Mouse (Mus musculus) hindbrain, embryonic 13.5 days (tissue): ENCODE measurements at regions not wholly inside any gene's neighbourhood (a gene's known extent, or its start where the extent isn't known, plus 50 kb on each side); places are given as distances from the start of the nearest gene placed in this dataset.
"Not testable (repeated sequence)": the region's sequence is repeated elsewhere in the genome, so short reads cannot be mapped to it uniquely, and the experiment has no call there.

Experiments
- ATAC-seq: fragments of 200-750 bp; cut with Nextera tagmentation; 2 replicates; pipeline ENCODE4 v1.8.0; 2017; ENCODE audit warnings: moderate TSS enrichment; ENCODE audit not compliant: low FRiP score
- H3K27ac ChIP-seq: fragments of 300-500 bp; sonication (generic); 2 replicates; pipeline ENCODE4 v1.5.1; 2015; ENCODE audit warnings: inconsistent platforms, mild to moderate bottlenecking, moderate library complexity
- H3K27me3 ChIP-seq: fragments of 300-500 bp; sonication (generic); 2 replicates; pipeline ENCODE4 v1.6.1; 2015; ENCODE audit warnings: mild to moderate bottlenecking, inconsistent platforms
- H3K36me3 ChIP-seq: fragments of 300-500 bp; sonication (generic); 2 replicates; pipeline ENCODE4 v1.6.1; 2015; ENCODE audit warnings: mild to moderate bottlenecking, inconsistent platforms
- H3K4me1 ChIP-seq: fragments of 300-500 bp; sonication (generic); replicated peaks from 2 replicates; pipeline ENCODE4 v1.6.1; 2015; ENCODE audit warnings: inconsistent platforms
- H3K4me2 ChIP-seq: fragments of 300-500 bp; sonication (generic); 2 replicates; pipeline ENCODE4 v1.6.1; 2015; ENCODE audit warnings: inconsistent platforms, mild to moderate bottlenecking, moderate library complexity
- H3K4me3 ChIP-seq: fragments of 300-500 bp; sonication (generic); 2 replicates; pipeline ENCODE4 v1.5.1; 2015; ENCODE audit warnings: mild to moderate bottlenecking, inconsistent platforms
- H3K9ac ChIP-seq: fragments of 300-500 bp; sonication (generic); 2 replicates; pipeline ENCODE4 v1.6.1; 2015; ENCODE audit warnings: mild to moderate bottlenecking, inconsistent platforms
- H3K9me3 ChIP-seq: fragments of 300-500 bp; sonication (generic); 2 replicates; pipeline ENCODE4 v1.6.1; 2016; ENCODE audit warnings: inconsistent platforms
- WGBS: fragments of 180-500 bp; shearing (Covaris S2); methylation state at CpG from one replicate; pipeline ENCODE4 v1.1.7; 2015; 5-methylcytosine and 5-hydroxymethylcytosine counted together

DNA sequence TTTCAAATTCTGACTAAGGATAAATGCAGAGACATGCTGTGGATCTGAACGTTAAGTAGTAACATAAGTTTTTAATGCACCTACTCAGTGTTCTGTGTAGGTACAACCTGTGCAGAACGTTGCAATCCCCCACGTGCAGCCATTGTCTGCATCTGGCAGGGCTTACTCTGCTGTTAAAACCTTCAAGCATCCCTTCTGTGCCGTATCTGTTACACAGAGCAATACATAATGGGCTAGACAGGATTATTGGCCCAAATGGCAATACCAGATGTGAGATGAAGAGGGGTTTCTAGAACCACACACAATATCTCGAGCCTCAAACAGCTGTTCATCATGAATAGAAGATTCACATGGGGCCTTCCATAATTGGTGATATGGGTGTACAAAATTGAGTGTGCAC is 170.0 kb downstream of the Opa1 start:
- H3K9me3 ChIP-seq: no peaks in the 10 kb centered on the region; the same call in 1 of the 2 replicates
- no peak overlapping the region for H3K9ac ChIP-seq
- WGBS: 79% methylated on average over 5 of the region's 5 CpGs
- no peak for ATAC-seq
- H3K27ac ChIP-seq: no peak overlapping the region
- H3K4me2 ChIP-seq: no peak overlapping the region
- H3K4me3 ChIP-seq: no peak overlapping the region
- peaks cover 59% of the 10 kb centered on the region for H3K27me3 ChIP-seq
- no peaks in the 10 kb centered on the region for H3K36me3 ChIP-seq
- no peaks in the 10 kb centered on the region for H3K4me1 ChIP-seq

DNA sequence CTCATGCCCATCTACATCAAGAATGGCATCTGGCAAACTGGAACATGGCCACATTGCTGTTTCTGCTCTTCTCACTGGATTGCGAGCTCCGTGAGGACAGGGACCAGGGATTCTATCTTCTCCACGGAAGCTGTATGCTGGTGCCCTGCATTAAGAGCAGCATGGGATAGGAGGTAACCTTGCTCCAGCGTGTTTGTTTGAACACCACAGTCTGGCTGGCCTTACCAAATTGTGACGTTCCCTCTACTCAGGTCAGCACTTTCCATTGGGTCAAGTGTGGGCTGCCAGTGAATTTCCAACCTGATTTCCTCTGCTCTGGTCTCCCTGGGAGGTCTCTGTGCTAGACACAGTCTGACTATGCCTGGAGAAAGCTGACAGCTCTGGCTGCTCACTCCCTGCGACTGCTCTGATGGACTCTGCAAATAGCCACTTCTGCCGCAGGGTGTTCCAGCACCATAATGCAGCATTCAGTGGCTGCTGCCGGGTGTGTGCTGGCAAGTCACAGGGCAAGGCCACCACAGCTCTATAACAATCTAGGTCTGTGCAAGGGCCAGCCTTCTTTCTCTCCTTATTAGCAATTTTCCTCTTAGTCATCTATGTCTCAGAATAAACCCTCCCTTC is 175.6 kb downstream of the Opa1 start:
- H3K27me3 ChIP-seq: peaks cover 68% of the 10 kb centered on the region
- no peak overlapping the region for H3K4me3 ChIP-seq
- no peak overlapping the region for H3K9ac ChIP-seq
- H3K36me3 ChIP-seq: no peaks in the 10 kb centered on the region
- no peaks in the 10 kb centered on the region; the same call in 1 of the 2 replicates for H3K4me1 ChIP-seq
- no peaks in the 10 kb centered on the region for H3K9me3 ChIP-seq
- H3K4me2 ChIP-seq: no peak overlapping the region
- H3K27ac ChIP-seq: no peak overlapping the region
- WGBS: 65% methylated on average over 8 of the region's 8 CpGs
- ATAC-seq: no peak

DNA sequence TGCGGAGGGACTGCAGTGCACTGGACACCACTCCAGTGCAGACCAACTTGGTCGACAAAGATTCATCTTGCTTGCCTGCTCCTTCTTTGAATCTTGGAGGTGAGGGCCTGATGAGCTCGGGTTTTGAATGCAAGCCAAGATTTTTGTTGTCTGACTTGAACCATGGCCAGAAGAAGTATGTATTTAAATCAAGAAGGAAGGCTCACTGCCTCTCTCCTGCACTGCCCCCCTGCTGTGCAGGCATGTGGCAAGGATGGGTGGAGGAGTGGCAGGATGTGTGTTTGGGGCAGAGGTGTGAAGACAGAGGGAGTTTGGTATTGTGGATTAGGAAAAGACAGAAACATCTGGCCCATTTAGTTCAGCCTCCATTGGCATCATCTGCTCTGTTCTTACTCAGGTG is 179.1 kb downstream of the Opa1 start:
- Histone ChIP-seq H3K9ac (no peak overlapping the region), H3K9me3 (no peaks in the 10 kb centered on the region), H3K36me3 (no peaks in the 10 kb centered on the region), H3K4me2 (no peak overlapping the region), H3K4me3 (no peak overlapping the region), H3K27ac (no peak overlapping the region), H3K4me1 (peaks cover 8% of the 10 kb centered on the region), H3K27me3 (peaks cover 80% of the 10 kb centered on the region)
- 76% methylated on average over 3 of the region's 3 CpGs for WGBS
- no peak for ATAC-seq

DNA sequence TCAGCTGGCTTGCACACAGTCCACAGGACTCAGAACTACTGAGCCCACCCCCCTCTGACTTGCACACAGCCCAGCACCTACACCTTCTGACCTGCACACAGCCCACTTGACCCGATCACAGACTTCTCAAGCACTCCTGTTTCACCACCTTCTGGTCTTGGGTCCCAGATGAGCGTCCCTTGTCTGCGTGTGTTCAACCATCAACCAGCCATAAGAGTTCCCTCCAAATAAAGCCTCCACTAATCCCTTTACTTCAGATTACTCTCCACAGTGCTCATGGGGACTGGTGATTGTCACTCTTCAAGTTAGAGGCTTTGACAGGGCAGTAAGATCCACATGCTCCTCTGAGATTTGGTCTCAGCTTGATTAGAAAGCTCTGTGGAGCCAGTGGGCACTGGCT is 180.3 kb downstream of the Opa1 start:
- peaks cover 8% of the 10 kb centered on the region for H3K4me1 ChIP-seq
- H3K4me3 ChIP-seq: no peak overlapping the region
- 88% methylated on average over 3 of the region's 3 CpGs for WGBS
- H3K27ac ChIP-seq: no peak overlapping the region
- no peak overlapping the region for H3K9ac ChIP-seq
- no peak for ATAC-seq
- H3K9me3 ChIP-seq: no peaks in the 10 kb centered on the region
- H3K36me3 ChIP-seq: no peaks in the 10 kb centered on the region
- H3K27me3 ChIP-seq: peaks cover 71% of the 10 kb centered on the region
- H3K4me2 ChIP-seq: no peak overlapping the region

DNA sequence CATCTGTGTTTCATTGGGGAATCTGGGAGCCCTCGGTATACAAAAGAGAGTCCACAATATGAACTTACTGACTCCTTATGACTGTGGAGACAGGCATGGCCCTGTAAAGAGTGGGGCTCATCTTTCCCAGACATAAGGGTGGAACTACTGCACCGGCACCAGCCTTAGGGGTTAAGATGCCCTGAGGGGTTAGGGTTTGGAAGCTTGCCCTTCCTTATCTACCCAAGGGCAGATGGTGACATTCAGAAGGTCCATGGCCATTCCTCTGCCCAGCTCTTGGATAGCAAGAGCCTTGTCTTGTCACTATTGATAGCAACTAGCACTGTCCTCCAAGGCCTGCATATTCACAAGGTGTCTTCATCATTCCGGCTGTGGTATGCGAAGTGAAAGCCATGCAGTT is 181.5 kb downstream of the Opa1 start:
- no peak for ATAC-seq
- Histone ChIP-seq H3K9ac (no peak overlapping the region), H3K4me2 (no peak overlapping the region), H3K27ac (no peak overlapping the region), H3K9me3 (peaks cover 5% of the 10 kb centered on the region; the same call in 1 of the 2 replicates), H3K27me3 (peaks cover 60% of the 10 kb centered on the region), H3K4me1 (peaks cover 8% of the 10 kb centered on the region), H3K4me3 (no peak overlapping the region), H3K36me3 (no peaks in the 10 kb centered on the region)
- WGBS: 92% methylated on average over 4 of the region's 4 CpGs

DNA sequence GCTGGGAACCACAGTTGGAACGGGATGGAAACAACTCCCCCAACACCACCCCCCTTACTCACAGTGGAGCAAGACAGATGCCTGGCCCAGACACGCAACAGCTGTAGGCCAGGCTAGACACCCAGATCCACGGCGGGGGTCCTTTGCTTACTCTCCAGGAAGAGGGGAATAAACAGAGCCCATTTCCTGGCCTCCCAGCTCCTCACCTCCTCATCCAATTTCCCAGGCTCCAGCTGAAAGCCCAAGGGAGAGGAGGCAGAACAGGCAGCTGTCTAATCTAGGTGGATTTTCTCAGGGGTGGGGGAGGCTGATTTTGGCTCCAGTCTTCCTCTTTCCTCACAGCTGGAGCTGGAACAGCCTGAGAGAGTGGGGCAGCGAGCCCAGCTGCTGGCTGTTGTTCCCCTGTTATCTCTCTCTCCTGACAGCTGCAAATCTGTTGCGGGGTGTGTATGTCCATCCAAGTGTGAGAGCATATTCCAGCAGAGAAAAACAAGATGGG is 182.7 kb downstream of the Opa1 start:
- Histone ChIP-seq H3K4me3 (no peak overlapping the region), H3K27ac (no peak overlapping the region), H3K9me3 (peaks cover 6% of the 10 kb centered on the region; the same call in 1 of the 2 replicates), H3K4me1 (peaks cover 8% of the 10 kb centered on the region), H3K27me3 (peaks cover 51% of the 10 kb centered on the region), H3K9ac (no peak overlapping the region), H3K36me3 (no peaks in the 10 kb centered on the region), H3K4me2 (no peak overlapping the region)
- ATAC-seq: 0 out of 2 replicates have a peak, but pooled peaks have one; percentile 43
- 26% methylated on average over 6 of the region's 6 CpGs for WGBS

DNA sequence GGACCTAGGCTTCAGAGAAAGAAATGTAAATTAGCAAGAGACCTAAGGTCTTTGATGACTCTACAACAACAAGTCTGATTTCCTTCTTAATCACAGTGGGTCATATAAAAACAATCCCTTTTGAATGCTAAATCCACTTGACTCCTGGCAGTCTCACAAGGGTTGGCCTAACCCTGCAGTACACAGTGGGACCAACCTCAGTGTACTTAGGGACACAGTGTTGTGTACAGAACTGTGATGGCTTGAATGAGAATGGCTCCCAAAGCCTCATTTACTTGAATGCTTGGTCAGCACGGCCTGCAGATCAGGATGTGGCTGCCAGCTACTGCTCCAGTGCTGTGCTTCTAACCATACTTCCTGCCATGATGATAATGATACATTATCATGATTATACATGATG is 185.2 kb downstream of the Opa1 start:
- H3K4me2 ChIP-seq: no peak overlapping the region
- H3K36me3 ChIP-seq: no peaks in the 10 kb centered on the region
- no peak overlapping the region for H3K4me3 ChIP-seq
- no peak for ATAC-seq
- peaks cover 6% of the 10 kb centered on the region; the same call in 1 of the 2 replicates for H3K9me3 ChIP-seq
- no peak overlapping the region for H3K27ac ChIP-seq
- H3K4me1 ChIP-seq: peaks cover 8% of the 10 kb centered on the region
- H3K9ac ChIP-seq: no peak overlapping the region
- H3K27me3 ChIP-seq: peaks cover 33% of the 10 kb centered on the region
- 81% methylated on average over 1 of the region's 1 CpGs for WGBS

DNA sequence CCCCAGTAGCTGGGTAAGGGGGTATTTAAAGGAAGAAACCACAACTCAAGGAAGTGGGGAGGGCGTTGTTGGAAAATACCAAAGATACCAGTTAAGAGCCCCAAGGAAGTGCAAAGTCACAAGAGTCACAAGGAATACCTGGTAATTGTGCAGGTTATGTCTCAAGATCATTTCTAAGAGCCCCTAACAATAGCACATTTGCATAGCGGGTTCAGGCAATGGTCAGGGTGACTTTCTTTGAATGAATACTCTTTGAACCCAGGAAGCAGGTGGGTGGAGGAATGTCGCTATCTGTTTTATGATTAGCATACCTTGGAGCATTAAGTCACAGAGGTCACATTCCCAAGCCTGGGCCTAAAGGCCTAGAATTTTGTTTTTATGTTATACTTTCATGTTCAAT is 186.7 kb downstream of the Opa1 start:
- H3K27me3 ChIP-seq: peaks cover 29% of the 10 kb centered on the region
- not testable (repeated sequence) for ATAC-seq, H3K36me3 ChIP-seq, H3K4me3 ChIP-seq, H3K9ac ChIP-seq, H3K4me2 ChIP-seq, H3K27ac ChIP-seq, H3K9me3 ChIP-seq, H3K4me1 ChIP-seq
- 96% methylated on average over 3 of the region's 3 CpGs for WGBS

DNA sequence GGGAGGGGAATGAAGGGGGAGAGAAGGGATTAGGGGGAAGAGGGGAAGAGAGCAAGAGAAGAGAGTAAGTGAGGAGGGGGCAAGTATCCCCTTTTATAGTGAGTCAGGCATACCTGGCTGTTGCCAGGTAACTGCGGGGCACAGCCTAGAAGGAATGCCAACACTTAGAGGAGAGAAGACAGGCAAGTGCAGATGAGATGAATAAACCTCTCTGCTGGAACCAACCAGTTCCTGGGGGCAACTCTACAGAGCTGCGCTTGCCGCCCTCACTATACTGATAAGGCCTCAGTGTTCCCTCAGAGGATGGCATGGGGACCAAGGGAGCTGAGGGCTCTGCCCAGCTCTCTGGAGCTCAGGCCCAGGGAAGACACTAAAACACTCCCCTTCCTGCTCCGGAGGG is 192.2 kb downstream of the Opa1 start:
- WGBS: 47% methylated on average over 4 of the region's 4 CpGs
- H3K4me3 ChIP-seq: no peak overlapping the region
- no peak overlapping the region for H3K27ac ChIP-seq
- no peaks in the 10 kb centered on the region for H3K9me3 ChIP-seq
- no peak overlapping the region for H3K9ac ChIP-seq
- H3K4me1 ChIP-seq: peaks cover 18% of the 10 kb centered on the region; the same call in 1 of the 2 replicates
- peaks cover 44% of the 10 kb centered on the region for H3K27me3 ChIP-seq
- no peaks in the 10 kb centered on the region for H3K36me3 ChIP-seq
- H3K4me2 ChIP-seq: no peak overlapping the region
- ATAC-seq: no peak

DNA sequence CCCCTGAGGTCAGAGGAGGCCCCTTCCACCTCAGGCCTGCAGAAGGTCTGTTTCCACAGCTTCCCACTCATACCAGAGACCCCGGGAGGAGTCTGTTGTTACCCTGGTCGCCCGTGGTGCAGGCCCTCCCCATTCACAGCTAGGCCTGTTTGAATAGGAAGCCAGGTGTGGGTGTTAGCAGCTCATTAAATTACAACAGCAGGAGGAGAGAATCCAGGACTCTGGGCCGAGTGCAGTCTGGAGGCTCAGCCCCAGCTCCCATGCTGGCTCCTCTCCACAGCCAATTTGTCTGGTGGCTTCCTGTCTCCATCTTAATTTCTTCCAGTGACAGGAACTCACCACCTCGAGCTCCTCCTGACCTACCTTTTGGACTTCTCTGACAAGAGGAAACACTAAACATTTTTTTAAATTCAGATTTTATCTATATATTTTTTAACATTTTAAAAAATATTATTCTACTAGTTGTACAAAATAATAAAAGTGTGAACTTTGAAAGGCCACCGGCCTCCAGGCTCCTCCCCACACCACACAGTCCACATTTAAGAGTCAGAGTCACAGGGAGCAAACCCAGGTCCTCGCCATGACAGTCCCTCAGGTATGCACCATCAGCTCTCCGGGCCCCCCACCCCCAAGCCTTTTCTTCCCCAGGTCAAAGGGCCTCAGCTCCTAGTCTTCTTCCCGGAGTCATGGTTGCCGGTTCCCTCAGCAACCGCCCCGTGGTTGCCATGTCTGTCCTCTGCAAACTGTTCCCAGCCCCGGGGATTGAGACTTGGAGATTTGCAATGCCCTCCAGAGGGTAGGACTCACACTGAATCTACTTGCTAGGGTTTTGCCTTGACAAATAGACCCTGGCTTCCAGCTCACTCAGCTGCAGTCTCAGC is 192.8 kb downstream of the Opa1 start:
- no peaks in the 10 kb centered on the region for H3K9me3 ChIP-seq
- peak; percentile 46; the same call in 1 of the 2 replicates for ATAC-seq
- H3K27ac ChIP-seq: no peak overlapping the region
- peaks cover 49% of the 10 kb centered on the region for H3K27me3 ChIP-seq
- no peak overlapping the region for H3K9ac ChIP-seq
- no peaks in the 10 kb centered on the region for H3K36me3 ChIP-seq
- 14% methylated on average over 13 of the region's 13 CpGs for WGBS
- H3K4me1 ChIP-seq: peaks cover 18% of the 10 kb centered on the region; the same call in 1 of the 2 replicates
- H3K4me2 ChIP-seq: no peak overlapping the region
- no peak overlapping the region for H3K4me3 ChIP-seq

DNA sequence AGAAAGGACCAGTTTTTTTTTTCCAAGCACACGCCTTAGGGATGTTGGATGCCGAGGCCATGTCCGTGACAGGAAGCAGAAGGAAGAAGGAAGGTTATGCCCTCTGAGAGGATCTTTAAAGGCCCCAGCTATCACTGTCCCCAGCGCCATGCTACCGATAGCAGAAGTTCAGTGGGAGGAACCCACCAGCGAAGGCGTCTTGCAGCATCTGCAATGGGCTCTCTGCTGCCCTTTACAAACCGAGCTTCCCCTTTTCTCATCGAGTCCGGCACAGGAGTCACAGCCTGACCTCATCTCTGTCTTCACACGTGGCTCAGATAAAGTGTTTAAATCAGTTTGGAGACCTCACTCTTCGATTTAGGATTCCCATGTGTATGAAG is 193.5 kb downstream of the Opa1 start:
- H3K27me3 ChIP-seq: peaks cover 49% of the 10 kb centered on the region
- peaks cover 18% of the 10 kb centered on the region; the same call in 1 of the 2 replicates for H3K4me1 ChIP-seq
- no peaks in the 10 kb centered on the region for H3K9me3 ChIP-seq
- no peaks in the 10 kb centered on the region for H3K36me3 ChIP-seq
- H3K9ac ChIP-seq: no peak overlapping the region
- WGBS: 67% methylated on average over 12 of the region's 12 CpGs
- no peak for ATAC-seq
- H3K4me3 ChIP-seq: no peak overlapping the region
- H3K27ac ChIP-seq: no peak overlapping the region
- H3K4me2 ChIP-seq: no peak overlapping the region

DNA sequence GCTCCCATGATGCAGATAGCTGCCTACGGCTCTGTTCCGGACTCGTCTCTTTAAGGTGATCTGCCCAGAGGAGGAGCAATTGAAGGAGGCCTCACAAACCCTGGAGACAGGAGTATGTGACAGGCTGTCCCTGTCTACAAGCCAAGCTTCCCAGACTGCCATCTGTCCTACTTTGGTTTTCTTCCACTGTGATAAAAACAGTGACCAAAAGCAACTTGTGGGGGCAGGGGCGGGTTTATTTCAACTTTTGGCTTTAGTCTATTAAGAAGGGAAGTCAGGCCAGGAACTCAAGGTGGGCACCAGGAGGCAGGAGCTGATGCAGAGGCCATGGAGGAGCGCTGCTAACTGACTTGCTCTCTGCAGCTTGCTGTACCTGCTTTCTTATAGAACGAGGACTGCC is 193.9 kb downstream of the Opa1 start:
- no peak overlapping the region for H3K27ac ChIP-seq
- no peak overlapping the region for H3K4me3 ChIP-seq
- ATAC-seq: no peak
- WGBS: 84% methylated on average over 6 of the region's 6 CpGs
- H3K9ac ChIP-seq: no peak overlapping the region
- peaks cover 49% of the 10 kb centered on the region for H3K27me3 ChIP-seq
- H3K9me3 ChIP-seq: no peaks in the 10 kb centered on the region
- no peaks in the 10 kb centered on the region for H3K36me3 ChIP-seq
- H3K4me2 ChIP-seq: no peak overlapping the region
- peaks cover 18% of the 10 kb centered on the region; the same call in 1 of the 2 replicates for H3K4me1 ChIP-seq
